Mouse (Mus musculus): ENCODE measurements at regions not wholly inside any gene's neighbourhood (a gene's known extent, or its start where the extent isn't known, plus 50 kb on each side); places are given as distances from the start of the nearest gene placed in this dataset.

GRCm38 (mm10) chr2:11398949-11399348 lies 154.9 kb downstream of the Pfkfb3 start:
- TF ChIP-seq CTCF (IDR thresholded peaks at IDR 0.05; ENCODE audit: low read depth, low read length) (no peak), POLR2A (IDR thresholded peaks at IDR 0.05; ENCODE audit: extremely low read depth, insufficient read depth, low read length) (no peak)
